Mouse (Mus musculus): ENCODE measurements around the gene Sema3f. TPM values are rescaled to one million over a fixed set of nuclear protein-coding genes. Genes with fewer than 3 reads are reported as not detected.
A peak's percentile ranks its signal among the peaks of the same experiment; 100 is the strongest.

Sema3f gene
- polyA plus RNA-seq, 1 experiment from 2014 or later = 0.86 TPM

- H3K4me3 ChIP-seq (ENCODE audit: low read depth, low read length) = no peak overlapping the region
- WGBS (ENCODE audit: insufficient replicate concordance) = 73% methylated on average over 8 of the region's 8 CpGs
- peaks cover 4% of the 10 kb centered on the region; the same call in 1 of the 2 replicates for H3K27me3 ChIP-seq (ENCODE audit: control insufficient read depth, insufficient read depth, low read depth, low read length)
- no peaks in the 10 kb centered on the region for H3K9me3 ChIP-seq (replicated peaks; ENCODE audit: control insufficient read depth, low read length)
- H3K27ac ChIP-seq (ENCODE audit: low read length) = no peak overlapping the region
- no peak for ATAC-seq (ENCODE audit: low read depth)
- H3K36me3 ChIP-seq (ENCODE audit: control insufficient read depth, insufficient read depth) = no peaks in the 10 kb centered on the region
- peaks cover 17% of the 10 kb centered on the region for H3K4me1 ChIP-seq (ENCODE audit: control insufficient read depth, low read depth, low read length)
- H3K4me2 ChIP-seq (ENCODE audit: low read depth, low read length) = no peak overlapping the region
- no peak overlapping the region for H3K9ac ChIP-seq (ENCODE audit: low read depth, low read length)
These were observed 68.6 kb downstream of the Sema3f start for GRCm38 (mm10) chr9:107641666-107642065.

GRCm38 (mm10) chr9:107640257-107640772, 70.0 kb downstream of the Sema3f start:
- no peak overlapping the region for H3K4me2 ChIP-seq (ENCODE audit: low read depth, low read length)
- H3K4me3 ChIP-seq (ENCODE audit: low read depth, low read length) = no peak overlapping the region
- H3K4me1 ChIP-seq (ENCODE audit: control insufficient read depth, low read depth, low read length) = peaks cover 24% of the 10 kb centered on the region
- H3K27me3 ChIP-seq (ENCODE audit: control insufficient read depth, insufficient read depth, low read depth, low read length) = peaks cover 4% of the 10 kb centered on the region; the same call in 1 of the 2 replicates
- WGBS (ENCODE audit: insufficient replicate concordance) = 19% methylated on average over 7 of the region's 8 CpGs
- no peak for ATAC-seq (ENCODE audit: low read depth)
- no peaks in the 10 kb centered on the region for H3K36me3 ChIP-seq (ENCODE audit: control insufficient read depth, insufficient read depth)
- no peak overlapping the region for H3K9ac ChIP-seq (ENCODE audit: low read depth, low read length)
- peak overlapping the region; percentile 56 for H3K27ac ChIP-seq (ENCODE audit: low read length)
- no peaks in the 10 kb centered on the region for H3K9me3 ChIP-seq (replicated peaks; ENCODE audit: control insufficient read depth, low read length)

GRCm38 (mm10) chr9:107637070-107637469, 73.2 kb downstream of the Sema3f start:
- Histone ChIP-seq H3K4me3 (ENCODE audit: low read depth, low read length) (no peak overlapping the region), H3K9ac (ENCODE audit: low read depth, low read length) (no peak overlapping the region), H3K4me1 (ENCODE audit: control insufficient read depth, low read depth, low read length) (peaks cover 28% of the 10 kb centered on the region), H3K27me3 (ENCODE audit: control insufficient read depth, insufficient read depth, low read depth, low read length) (no peaks in the 10 kb centered on the region), H3K4me2 (ENCODE audit: low read depth, low read length) (no peak overlapping the region), H3K36me3 (ENCODE audit: control insufficient read depth, insufficient read depth) (no peaks in the 10 kb centered on the region), H3K9me3 (replicated peaks; ENCODE audit: control insufficient read depth, low read length) (no peaks in the 10 kb centered on the region), H3K27ac (ENCODE audit: low read length) (no peak overlapping the region)
- WGBS (ENCODE audit: insufficient replicate concordance) = 69% methylated on average over 7 of the region's 7 CpGs
- ATAC-seq (ENCODE audit: low read depth) = no peak

GRCm38 (mm10) chr9:107635279-107636028, 74.8 kb downstream of the Sema3f start, which contains the start of gene Gnai2:
Gene Gnai2 (minus strand): TSS chr9:107635367.
- no peaks in the 10 kb centered on the region for H3K27me3 ChIP-seq (ENCODE audit: control insufficient read depth, insufficient read depth, low read depth, low read length)
- 1% methylated on average over 38 of the region's 38 CpGs for WGBS (ENCODE audit: insufficient replicate concordance)
- H3K27ac ChIP-seq (ENCODE audit: low read length) = peak within 1 kb of the TSS; percentile 92
- H3K4me3 ChIP-seq (ENCODE audit: low read depth, low read length) = peak within 1 kb of the TSS; percentile 78
- H3K36me3 ChIP-seq (ENCODE audit: control insufficient read depth, insufficient read depth) = no peaks in the 10 kb centered on the region
- peaks cover 44% of the 10 kb centered on the region for H3K4me1 ChIP-seq (ENCODE audit: control insufficient read depth, low read depth, low read length)
- no peaks in the 10 kb centered on the region for H3K9me3 ChIP-seq (replicated peaks; ENCODE audit: control insufficient read depth, low read length)
- ATAC-seq (ENCODE audit: low read depth) = peak; percentile 94
- H3K4me2 ChIP-seq (ENCODE audit: low read depth, low read length) = peak within 1 kb of the TSS; percentile 99
- peak within 1 kb of the TSS; percentile 92 for H3K9ac ChIP-seq (ENCODE audit: low read depth, low read length)

- no peaks in the 10 kb centered on the region for H3K9me3 ChIP-seq (replicated peaks; ENCODE audit: control insufficient read depth, low read length)
- peak overlapping the region; percentile 99 for H3K4me2 ChIP-seq (ENCODE audit: low read depth, low read length)
- no peaks in the 10 kb centered on the region for H3K36me3 ChIP-seq (ENCODE audit: control insufficient read depth, insufficient read depth)
- no peaks in the 10 kb centered on the region for H3K27me3 ChIP-seq (ENCODE audit: control insufficient read depth, insufficient read depth, low read depth, low read length)
- peak; percentile 1; the same call in 1 of the 2 replicates for ATAC-seq (ENCODE audit: low read depth)
- H3K27ac ChIP-seq (ENCODE audit: low read length) = peak overlapping the region; percentile 92
- H3K9ac ChIP-seq (ENCODE audit: low read depth, low read length) = peak overlapping the region; percentile 92
- H3K4me1 ChIP-seq (ENCODE audit: control insufficient read depth, low read depth, low read length) = peaks cover 52% of the 10 kb centered on the region
- under 1% methylated on average over 35 of the region's 35 CpGs for WGBS (ENCODE audit: insufficient replicate concordance)
- H3K4me3 ChIP-seq (ENCODE audit: low read depth, low read length) = peak overlapping the region; percentile 78
These were observed 75.6 kb downstream of the Sema3f start for GRCm38 (mm10) chr9:107634406-107635278.

GRCm38 (mm10) chr9:107633661-107634405, 76.4 kb downstream of the Sema3f start:
- no peaks in the 10 kb centered on the region for H3K36me3 ChIP-seq (ENCODE audit: control insufficient read depth, insufficient read depth)
- under 1% methylated on average over 15 of the region's 15 CpGs for WGBS (ENCODE audit: insufficient replicate concordance)
- H3K27ac ChIP-seq (ENCODE audit: low read length) = peak overlapping the region; percentile 92
- H3K9me3 ChIP-seq (replicated peaks; ENCODE audit: control insufficient read depth, low read length) = no peaks in the 10 kb centered on the region
- H3K27me3 ChIP-seq (ENCODE audit: control insufficient read depth, insufficient read depth, low read depth, low read length) = no peaks in the 10 kb centered on the region
- ATAC-seq (ENCODE audit: low read depth) = no peak
- peak overlapping the region; percentile 92 for H3K9ac ChIP-seq (ENCODE audit: low read depth, low read length)
- peaks cover 60% of the 10 kb centered on the region for H3K4me1 ChIP-seq (ENCODE audit: control insufficient read depth, low read depth, low read length)
- peak overlapping the region; percentile 99 for H3K4me2 ChIP-seq (ENCODE audit: low read depth, low read length)
- peak overlapping the region; percentile 78 for H3K4me3 ChIP-seq (ENCODE audit: low read depth, low read length)

GRCm38 (mm10) chr9:107633091-107633660, 77.1 kb downstream of the Sema3f start:
- no peaks in the 10 kb centered on the region for H3K27me3 ChIP-seq (ENCODE audit: control insufficient read depth, insufficient read depth, low read depth, low read length)
- peak overlapping the region; percentile 92 for H3K9ac ChIP-seq (ENCODE audit: low read depth, low read length)
- H3K27ac ChIP-seq (ENCODE audit: low read length) = peak overlapping the region; percentile 92
- no peaks in the 10 kb centered on the region for H3K9me3 ChIP-seq (replicated peaks; ENCODE audit: control insufficient read depth, low read length)
- ATAC-seq (ENCODE audit: low read depth) = peak; percentile 28
- WGBS (ENCODE audit: insufficient replicate concordance) = under 1% methylated on average over 33 of the region's 33 CpGs
- 0 out of 2 replicates have a peak, but pooled peaks cover 2% of the 10 kb centered on the region for H3K36me3 ChIP-seq (ENCODE audit: control insufficient read depth, insufficient read depth)
- H3K4me1 ChIP-seq (ENCODE audit: control insufficient read depth, low read depth, low read length) = peaks cover 67% of the 10 kb centered on the region
- peak overlapping the region; percentile 78 for H3K4me3 ChIP-seq (ENCODE audit: low read depth, low read length)
- H3K4me2 ChIP-seq (ENCODE audit: low read depth, low read length) = peak overlapping the region; percentile 99

- Histone ChIP-seq H3K9ac (ENCODE audit: low read depth, low read length) (peak overlapping the region; percentile 92), H3K4me3 (ENCODE audit: low read depth, low read length) (peak overlapping the region; percentile 78), H3K27ac (ENCODE audit: low read length) (peak overlapping the region; percentile 92), H3K36me3 (ENCODE audit: control insufficient read depth, insufficient read depth) (0 out of 2 replicates have a peak, but pooled peaks cover 2% of the 10 kb centered on the region), H3K4me2 (ENCODE audit: low read depth, low read length) (peak overlapping the region; percentile 99), H3K9me3 (replicated peaks; ENCODE audit: control insufficient read depth, low read length) (no peaks in the 10 kb centered on the region), H3K4me1 (ENCODE audit: control insufficient read depth, low read depth, low read length) (peaks cover 73% of the 10 kb centered on the region), H3K27me3 (ENCODE audit: control insufficient read depth, insufficient read depth, low read depth, low read length) (no peaks in the 10 kb centered on the region)
- 14% methylated on average over 6 of the region's 6 CpGs for WGBS (ENCODE audit: insufficient replicate concordance)
- ATAC-seq (ENCODE audit: low read depth) = peak; percentile 2; the same call in 1 of the 2 replicates
These were observed 77.8 kb downstream of the Sema3f start for GRCm38 (mm10) chr9:107632478-107632877.
